Mouse (Mus musculus) thymus, adult 18-20 months (tissue): ENCODE data around the gene Mrps5.

Experiments used
- DNase-seq, 2 experiments: peaks; one replicate each; pipeline ENCODE4 v3.0.0; 2022; ENCODE audit warnings: mixed read lengths in 2 of 2

The Mrps5 gene

GRCm38 (mm10) chr2:127622065-127622464 is 35.0 kb downstream of the Mrps5 start:
- DNase-seq, result no peak

GRCm38 (mm10) chr2:127624786-127625185 is 37.8 kb downstream of the Mrps5 start:
- DNase-seq, result no peak

GRCm38 (mm10) chr2:127625659-127626058 is 38.6 kb downstream of the Mrps5 start:
- DNase-seq, result no peak

DNA sequence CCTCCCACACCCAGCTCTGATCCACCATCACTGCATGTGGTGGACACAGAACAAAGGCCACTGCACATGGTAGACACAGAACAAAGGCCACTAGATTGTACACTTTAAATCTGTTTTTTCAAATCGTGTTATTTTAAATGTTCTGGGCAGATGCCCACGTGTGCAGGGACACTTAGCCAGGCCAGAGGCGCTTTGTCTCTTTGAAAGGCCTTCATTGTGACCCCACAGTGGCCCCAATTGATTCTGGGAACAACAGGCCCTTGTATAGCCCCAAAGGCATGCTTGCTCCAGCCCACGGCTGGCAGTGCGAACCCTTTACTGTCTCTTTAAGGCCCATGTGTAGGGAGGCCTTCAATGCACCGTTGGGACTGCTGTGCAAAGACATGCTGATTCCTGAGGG is 40.3 kb downstream of the Mrps5 start:
- DNase-seq, result no peak

DNA sequence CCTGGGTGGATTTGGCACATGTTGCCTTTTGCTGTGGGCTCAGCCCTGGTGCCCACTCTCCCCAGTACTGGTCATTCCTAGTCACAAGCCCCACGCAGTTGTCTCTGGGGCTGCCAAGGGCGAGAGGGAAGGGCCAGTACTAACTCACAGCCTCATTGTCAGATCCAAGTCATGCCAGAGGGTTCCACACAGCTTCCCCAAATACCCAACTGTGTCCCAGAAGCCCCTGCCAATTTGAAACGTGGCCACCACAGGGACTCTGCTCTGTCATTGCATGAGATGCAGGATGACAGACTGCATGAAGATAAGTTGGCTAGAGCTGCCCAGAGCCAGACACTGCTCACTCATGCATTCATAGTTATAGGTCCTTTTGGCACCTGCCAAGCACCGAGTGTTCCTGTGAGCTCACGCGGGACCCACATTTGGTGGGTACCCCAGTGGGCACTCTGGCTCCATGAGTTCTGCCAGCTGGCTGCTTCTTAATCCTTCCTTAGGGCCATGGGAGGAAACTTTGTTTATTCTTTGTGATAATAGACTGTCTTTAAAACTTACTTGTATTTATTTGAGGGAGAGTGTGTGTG is 41.1 kb downstream of the Mrps5 start:
- DNase-seq, result no peak

DNA sequence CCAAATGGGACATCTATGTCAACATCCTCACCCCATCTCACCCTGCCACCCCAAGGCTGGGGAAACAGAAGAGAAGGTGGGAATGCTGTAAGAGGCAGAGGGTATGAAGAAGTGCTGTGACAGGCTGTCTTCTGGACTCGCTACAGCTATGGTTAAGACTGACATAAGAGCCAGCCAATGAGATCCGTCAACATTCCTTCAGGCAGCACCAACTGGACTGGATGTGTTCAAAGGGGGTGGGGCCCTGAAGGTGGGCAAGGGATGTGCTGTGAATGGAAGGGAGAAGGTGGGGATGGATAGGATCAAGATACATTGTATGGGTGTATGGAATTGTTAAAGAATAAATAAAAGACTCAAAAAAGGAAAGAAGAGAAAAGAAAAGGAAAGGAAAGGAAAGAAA is 45.6 kb downstream of the Mrps5 start:
- no peak for DNase-seq

DNA sequence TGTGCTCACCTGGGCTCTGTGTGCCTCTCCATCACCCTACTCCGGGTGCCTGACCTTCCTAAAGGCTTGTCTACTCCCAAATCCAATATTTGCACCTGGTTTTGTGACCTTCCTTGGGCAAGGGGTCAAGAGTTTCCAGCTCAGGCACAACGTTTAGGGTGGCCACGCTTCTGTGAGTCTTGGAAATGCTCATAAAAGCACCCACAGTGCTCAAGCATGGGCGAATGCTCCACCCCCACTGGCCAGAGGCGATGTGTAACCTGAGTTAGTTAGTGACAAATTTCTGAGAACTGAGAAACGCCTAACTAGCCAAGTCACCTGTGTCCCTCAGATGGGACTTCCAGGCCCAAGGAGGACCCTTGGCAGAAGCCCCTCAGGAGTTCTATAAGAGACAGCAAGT is 48.6 kb downstream of the Mrps5 start:
- no peak for DNase-seq

GRCm38 (mm10) chr2:127638973-127639372 is 52.0 kb downstream of the Mrps5 start:
- no peak for DNase-seq

DNA sequence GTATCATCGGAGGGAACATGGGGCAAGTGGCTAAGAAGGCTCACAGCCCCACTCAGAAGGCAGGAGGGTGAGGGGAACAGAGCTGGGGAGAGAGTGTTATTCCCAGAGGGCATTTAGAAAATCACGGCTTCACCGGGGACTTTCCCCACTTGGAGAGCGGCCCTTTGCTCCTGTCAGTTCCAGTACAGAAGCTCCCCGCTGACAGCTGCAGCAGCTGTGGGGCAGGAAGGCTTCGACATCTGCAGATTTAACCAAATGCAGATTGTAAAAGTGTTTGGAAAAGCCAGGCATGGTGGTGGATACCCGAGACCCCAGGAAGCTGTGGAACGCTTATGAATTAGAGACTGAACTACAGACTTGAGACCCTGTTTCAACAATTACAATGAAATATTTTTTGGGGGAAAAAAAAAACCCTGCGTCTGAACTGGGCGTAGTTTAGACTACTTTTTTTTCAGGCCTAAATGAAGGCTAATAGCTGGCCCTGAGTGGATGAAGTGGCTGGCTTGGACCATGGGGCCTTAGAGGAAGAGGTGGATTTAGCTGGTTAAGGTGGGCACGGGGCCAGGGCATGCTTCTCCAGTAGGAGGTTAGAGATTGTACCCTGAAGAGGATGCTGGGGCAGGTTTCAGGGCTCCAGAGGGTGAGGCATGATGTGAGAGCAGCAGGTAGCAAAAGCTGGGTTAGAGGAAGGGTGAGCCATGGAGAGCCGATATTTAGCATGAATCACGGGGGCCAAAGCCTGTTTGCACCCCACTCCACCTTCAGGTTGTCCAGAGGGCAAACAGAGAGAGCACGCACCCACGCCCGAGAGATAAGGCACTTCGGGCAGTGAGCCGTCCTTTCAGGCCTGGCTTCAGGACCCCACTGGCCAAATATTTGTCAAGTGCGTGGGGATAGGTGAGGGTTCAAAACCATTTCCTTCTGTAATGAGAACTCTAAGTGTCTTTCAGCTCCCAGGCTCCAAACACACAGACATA is 57.0 kb downstream of the Mrps5 start:
- DNase-seq, result no peak

DNA sequence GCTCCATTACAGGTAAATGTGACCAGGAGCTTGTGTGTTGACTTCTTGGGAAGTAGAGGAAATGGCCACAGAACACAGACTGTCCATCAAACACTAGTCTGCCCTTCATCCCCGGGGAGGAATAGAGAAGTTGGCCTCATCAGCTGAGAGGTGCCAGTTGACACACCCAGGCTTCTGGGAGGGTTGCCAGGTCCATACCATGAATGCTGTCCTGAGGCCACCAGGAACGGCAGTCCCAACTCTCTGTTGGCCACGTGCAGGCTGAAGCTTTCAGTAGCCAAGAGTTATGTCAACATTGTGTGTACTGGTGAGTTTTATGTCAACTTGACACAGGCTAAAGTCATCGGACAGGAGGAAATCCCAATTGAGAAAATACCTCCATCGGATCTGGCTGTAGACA is 59.9 kb downstream of the Mrps5 start:
- no peak for DNase-seq

DNA sequence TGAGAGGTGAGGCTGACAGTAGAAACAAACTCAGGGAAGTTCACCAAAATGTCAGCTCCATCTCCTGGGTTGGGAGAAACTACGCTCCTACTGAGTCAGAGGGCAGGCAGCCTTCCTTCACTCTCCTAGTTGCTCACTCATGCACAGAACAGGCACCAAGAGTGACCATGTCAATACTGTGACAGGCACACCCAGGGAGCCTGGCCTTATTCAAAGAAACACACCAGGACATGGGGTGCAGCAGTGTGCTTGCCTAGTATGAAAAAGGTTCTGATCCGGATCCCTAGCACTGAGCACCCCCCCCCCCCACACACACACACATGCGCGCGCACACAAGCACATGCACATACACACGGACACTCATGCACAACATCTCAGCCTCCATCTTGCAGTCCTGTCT is 61.1 kb downstream of the Mrps5 start:
- DNase-seq, result no peak

GRCm38 (mm10) chr2:127649921-127650320 is 62.9 kb downstream of the Mrps5 start:
- no peak for DNase-seq

GRCm38 (mm10) chr2:127651601-127652000 is 64.6 kb downstream of the Mrps5 start:
- no peak for DNase-seq

DNA sequence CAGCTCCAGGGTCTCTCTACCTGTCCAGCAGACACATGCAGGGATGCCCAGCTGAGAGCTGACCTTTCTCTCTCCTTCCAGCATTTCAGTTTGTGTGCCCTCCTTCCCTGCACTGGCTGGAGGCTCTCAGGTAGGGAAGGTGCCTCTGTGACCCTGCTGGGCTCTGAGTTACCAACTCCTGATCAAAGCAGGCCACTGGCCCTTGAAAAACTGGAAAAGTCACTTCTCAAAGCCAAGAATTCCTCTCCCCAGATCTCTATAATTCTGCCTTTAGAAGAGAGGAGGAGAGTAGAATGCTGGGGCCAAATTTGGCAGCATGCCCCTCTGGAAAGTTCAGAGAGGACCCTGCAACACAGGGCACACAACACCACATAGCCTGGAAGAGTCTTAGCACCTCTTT is 65.3 kb downstream of the Mrps5 start:
- DNase-seq, result no peak

DNA sequence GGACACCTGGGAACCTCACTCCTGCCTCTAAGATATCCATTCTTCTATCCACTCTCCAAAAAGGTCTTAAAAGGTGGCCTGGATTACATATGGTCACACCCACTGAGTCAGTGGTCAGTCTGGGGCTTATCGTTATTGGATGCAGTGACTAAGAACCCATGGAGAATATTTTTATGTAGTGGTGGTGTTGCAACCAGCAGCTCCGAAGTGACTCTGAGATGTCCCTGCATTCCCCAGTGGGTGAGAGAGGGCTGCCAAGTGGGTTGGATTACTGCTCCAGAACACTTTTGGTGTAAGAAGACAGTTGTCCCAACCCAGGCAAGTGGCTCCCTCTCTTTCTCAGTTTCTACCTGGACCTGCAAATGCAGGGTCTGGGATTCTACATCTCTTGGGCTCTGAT is 65.8 kb downstream of the Mrps5 start:
- DNase-seq, result no peak

DNA sequence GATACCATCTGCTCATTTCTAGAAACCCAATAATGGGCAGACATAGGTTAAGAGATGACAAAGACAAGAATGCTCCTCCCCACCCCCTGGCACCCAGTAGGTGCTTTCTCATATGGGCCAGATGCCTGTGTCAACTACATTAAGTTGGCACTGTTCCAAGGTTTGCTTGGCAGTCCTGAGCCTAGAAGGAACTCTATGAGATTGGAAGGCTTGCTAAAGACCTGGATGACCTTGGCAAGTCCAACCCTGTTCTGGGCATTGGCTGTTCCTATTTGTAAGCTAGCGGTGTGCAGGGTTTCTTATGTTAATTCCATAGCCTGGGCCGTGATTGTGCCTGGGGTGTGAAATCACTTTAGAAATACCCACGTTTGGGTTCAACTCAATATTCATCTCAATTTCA is 67.8 kb downstream of the Mrps5 start:
- no peak for DNase-seq

DNA sequence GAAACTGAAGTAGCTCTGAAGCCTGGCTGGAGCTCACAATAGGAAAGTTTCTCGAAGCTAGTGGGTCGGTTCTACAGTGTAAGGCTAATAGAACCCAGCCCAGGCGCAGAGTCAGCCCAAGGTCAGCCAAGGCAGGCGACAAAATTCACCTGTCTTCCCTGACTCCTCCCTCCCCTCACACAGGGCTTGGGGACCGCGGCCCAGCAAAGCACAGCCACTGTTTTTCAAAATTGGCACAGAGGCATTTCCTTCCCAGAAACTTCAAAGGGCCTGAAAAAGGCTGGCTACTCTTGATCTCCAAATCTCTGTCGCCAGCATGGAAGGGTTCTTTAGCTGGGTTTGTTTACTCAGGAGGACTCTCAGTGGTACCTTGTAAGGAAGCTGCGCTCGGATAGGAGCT is 68.4 kb downstream of the Mrps5 start:
- no peak for DNase-seq

DNA sequence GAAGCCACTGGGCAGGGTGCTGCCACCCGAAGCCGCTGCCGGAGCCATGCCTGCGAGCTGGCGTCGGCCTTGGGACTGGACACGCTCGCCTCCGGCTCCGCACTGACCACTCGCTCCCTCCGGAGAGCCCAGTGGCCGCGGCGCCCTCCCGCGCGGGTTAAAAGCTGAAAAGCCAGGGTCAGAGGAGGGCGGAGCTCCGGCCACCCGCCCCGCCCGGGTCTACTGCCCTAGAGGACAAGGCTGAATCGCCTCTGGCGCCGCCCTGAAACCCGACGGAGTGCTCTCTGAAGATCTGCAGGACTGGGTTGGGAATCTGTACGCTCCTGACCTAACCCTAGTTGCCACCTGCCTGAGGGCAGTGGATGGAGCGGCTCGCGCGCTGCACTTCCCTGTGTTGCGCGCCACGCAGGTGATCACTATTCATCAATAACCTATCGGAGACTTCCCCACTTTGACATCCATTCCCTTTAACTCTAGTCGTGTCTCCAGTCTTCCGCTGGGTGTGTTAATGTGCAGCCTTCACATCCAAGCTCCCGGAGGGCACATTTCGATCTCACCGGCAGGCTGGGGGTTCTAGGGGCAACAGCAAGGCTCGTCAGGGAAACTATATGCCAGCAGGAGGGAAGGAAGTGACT is 69.2 kb downstream of the Mrps5 start, which contains the start of gene Mal:
TSS of gene Mal (minus strand) at position 610 of the 635 bp plus-strand sequence.
- no peak for DNase-seq
